Mouse (Mus musculus): ENCODE results near the gene Dnal1.
"Not testable (repeated sequence)": the region's sequence is repeated elsewhere in the genome, so short reads cannot be mapped to it uniquely, and the experiment has no call there.

GRCm38 (mm10) chr12:84069582-84069981, 44.6 kb upstream of the Dnal1 start:
- TF ChIP-seq POLR2A (IDR thresholded peaks at IDR 0.05; ENCODE audit: borderline replicate concordance, extremely low read depth, low read depth, low read length); CTCF (IDR thresholded peaks at IDR 0.05; ENCODE audit: insufficient read depth, low read length): not testable (repeated sequence)

All from lung, adult 2 months (tissue).